Mouse (Mus musculus) thymus, postnatal 14 days (tissue): ENCODE data around the gene Fam89a.

Experiments
- DNase-seq: peaks from one replicate; pipeline ENCODE4 v3.0.0; 2021

Fam89a gene

GRCm38 (mm10) chr8:124751709-124752173 is at the start of gene Fam89a:
Fam89a (minus strand) TSS chr8:124751832.
- peak; percentile 74 for DNase-seq

DNA sequence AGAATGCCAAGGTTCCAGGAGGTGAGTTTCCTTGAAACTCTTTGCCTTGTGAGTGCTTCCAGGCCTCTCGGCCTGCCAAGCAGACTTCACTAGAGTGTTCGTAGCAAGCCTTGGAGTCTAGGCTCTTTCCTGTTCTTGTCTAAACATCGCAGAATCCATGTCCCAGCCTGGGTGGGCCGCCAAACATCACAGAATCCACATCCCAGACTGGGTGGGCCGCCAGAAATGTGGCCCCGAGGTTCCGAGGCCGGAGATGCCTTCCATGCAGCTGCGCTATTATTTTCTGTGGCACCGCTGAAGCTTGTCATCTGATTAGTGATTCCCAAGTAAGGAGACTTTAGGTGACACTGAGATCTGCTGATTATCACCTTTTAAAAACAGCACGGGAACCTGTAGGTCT is 48.9 kb upstream of the Fam89a start:
- no peak for DNase-seq

GRCm38 (mm10) chr8:124795781-124796488 is 44.3 kb upstream of the Fam89a start:
- no peak for DNase-seq

- peak; percentile 55 for DNase-seq
Observed at GRCm38 (mm10) chr8:124794486-124794780, 42.8 kb upstream of the Fam89a start.

- peak; percentile 6 for DNase-seq
Observed at GRCm38 (mm10) chr8:124793661-124794485, 42.2 kb upstream of the Fam89a start.

- peak; percentile 88 for DNase-seq
Observed at GRCm38 (mm10) chr8:124793172-124793651, 41.6 kb upstream of the Fam89a start.

DNA sequence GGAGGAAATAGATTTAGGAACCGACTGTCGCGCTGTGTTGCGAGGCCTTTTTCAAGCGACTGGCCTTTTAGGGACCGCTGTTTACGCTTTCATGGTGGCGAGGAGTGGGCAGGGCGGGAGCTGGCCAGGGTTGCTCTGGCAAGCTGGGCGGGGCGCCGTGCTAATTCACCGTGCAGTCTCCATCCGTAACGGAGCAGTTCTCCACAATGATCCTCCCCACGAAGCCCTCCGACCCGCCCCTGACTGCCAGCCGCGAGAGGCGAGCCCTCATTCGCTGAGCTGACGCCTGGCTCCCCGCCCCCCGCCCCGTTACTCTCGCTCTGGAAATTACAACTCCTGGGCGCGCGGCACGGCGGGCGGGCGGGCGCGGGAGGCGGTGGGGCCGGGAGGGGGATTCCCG is 41.1 kb upstream of the Fam89a start, which contains the start of gene Trim67:
TSS of gene Trim67 (plus strand) at position 385 of the 400 bp plus-strand sequence.
- peak; percentile 36 for DNase-seq

DNA sequence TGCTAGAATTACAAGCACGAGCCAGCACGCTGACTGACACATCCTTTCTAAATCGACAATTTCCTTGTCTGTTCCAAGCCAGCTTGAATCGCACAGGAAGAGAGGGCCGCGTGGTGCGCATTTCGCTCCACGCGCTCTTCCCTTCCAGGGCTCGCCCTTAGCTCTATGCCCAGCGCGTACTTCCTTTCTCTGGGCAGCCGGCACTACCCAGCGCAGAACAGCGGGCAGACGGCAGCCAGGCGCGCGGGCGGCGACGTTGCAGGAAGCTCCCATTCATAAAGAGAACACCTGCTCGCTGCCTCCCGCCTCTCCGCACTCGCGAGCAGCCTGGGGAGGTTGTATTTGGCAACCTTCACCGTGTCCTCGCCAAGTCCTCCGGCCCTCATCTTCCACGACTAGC is 40.6 kb upstream of the Fam89a start:
- DNase-seq: peak; percentile 35

GRCm38 (mm10) chr8:124791751-124792150 is 40.1 kb upstream of the Fam89a start:
- DNase-seq: no peak

DNA sequence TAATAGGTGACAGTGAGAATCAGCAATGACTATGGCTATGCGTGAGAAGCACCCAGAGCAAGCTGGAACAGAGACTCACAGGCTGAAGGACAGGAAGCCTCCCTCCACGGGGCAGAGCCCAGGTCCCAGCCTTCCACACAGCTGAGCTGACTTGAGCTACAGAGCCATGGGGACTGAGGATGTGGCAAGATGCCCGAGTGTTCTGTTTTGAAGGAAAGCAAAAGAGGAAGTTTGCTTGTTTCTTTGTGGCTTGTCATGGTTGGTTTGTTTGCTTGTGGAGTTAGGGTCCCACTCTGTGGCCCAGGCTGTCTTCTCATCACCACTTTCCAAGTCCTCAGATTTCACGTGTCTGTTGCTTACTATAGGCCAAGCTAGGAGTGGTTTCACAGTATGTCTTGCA is 39.0 kb upstream of the Fam89a start:
- DNase-seq: no peak

- DNase-seq: no peak
Observed at GRCm38 (mm10) chr8:124784613-124785012, 33.0 kb upstream of the Fam89a start.

GRCm38 (mm10) chr8:124783228-124783627 is 31.6 kb upstream of the Fam89a start:
- DNase-seq: no peak

- DNase-seq: no peak
Observed at GRCm38 (mm10) chr8:124782431-124782830, 30.8 kb upstream of the Fam89a start.

- DNase-seq: no peak
Observed at GRCm38 (mm10) chr8:124780236-124780635, 28.6 kb upstream of the Fam89a start.

- DNase-seq: peak; percentile 68
Observed at GRCm38 (mm10) chr8:124775695-124776094, 24.1 kb upstream of the Fam89a start.

DNA sequence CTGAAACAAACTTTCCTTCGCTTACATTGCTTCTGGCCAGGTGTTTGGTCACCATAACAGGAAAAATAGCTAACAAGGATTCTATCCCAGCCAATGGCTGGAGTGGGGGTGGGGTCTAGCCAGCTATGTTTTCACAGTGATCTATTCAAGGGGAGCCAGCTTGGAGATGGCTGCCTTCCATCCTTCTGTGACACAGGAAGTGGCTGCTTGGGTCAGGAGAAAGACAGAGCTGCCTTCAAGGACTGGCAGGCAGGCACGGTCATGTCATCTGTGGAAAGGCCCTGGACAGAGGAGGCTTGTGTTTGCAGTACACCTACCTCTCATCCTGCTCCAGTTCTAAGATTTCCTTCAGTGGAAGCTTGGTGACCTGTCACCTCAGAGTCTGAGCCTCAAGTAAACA is 20.8 kb upstream of the Fam89a start:
- no peak for DNase-seq

DNA sequence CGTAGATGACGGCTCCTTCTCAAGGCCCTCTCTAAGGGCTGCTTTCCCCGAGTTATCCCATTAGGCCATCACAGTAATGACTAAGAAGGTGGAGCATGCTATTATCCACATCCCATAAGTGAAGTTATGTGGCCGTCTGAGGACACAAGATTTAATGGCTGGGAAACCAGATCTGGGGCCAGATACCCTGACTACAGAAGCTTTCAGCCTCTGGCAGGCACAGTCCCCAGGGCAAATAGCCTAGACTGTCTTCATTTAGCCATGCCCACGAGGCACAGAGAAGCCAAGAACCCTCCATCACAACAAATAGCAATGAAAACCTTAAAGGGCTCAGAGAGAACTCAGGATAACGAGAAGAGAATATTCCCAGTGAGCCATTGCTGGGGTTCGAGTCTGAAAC is 11.4 kb upstream of the Fam89a start:
- no peak for DNase-seq

DNA sequence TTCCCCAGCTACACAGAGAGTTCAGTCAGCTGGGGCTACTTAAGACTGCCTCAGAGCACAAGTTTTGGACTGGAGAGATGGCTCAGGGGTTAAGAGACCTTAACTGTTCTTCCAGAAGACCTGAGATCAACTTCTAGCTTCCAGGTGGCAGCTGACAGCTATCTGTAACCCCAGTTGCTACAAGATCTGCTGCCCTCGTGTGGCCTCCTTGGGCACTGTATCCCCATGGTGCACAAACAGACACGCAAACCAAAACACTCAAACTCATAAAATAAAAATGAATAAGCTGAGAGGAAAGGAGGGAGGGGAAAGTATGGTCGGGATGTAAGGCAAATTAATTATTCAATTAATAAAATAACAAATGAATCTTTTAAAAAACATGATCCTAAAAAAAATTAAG is 6.9 kb upstream of the Fam89a start:
- DNase-seq: peak; percentile 67

DNA sequence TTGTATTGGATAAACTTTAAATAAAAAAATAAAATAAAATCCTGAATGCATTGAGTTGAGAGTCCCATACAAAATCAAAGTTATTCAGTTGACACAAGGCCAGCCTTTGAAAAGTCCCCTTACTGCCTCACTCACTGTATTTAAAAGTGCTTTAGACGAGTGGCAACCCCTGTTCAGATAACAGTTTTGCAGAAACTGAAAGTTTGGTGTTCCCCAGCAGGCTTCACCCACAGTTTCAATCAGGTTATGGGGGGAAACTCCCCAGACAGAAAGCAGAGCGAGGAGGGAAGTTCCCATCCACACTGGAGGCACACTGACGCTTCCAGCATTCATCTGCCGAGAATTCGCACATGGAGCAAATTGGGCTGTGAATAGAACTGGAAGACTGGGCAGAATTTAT is 5.0 kb upstream of the Fam89a start:
- DNase-seq: no peak

DNA sequence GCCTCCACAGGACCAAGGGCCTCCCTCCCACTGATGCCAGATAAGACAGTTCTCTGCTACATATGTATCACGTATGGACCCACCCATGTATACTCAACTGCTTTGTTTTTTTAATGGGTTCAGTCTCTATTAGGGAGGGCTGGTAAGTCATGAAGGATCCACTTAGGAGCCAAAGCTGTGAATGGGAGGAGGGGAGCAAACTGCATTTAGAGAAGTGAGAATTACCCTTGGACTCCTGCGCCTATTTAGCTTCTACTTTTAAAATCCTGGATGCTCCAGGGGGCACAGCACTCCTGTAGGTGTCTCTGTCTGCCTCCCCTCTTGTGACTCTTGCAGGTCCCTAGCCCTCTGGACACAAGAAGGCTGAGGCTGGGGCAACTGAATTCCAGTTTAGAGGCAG is 4.5 kb upstream of the Fam89a start:
- no peak for DNase-seq

DNA sequence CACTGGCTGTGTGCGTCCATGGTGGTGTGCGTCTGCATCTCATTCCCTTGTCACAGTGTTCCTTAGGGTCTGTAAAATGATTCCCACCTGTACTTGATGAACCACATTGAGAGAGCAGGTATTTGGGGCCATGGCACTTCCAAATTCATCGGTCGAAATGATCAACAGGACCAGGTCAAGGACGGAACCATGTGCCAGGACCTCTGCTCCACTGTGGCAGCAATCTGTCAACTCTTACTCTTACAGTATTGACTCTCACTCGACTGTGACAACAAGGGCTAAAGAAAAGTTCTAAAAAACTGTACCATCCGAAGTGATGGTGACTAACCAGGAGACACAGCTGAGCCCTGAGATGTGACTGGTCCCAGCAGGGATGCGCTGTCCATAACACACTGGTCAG is 3.8 kb upstream of the Fam89a start:
- DNase-seq: no peak

- DNase-seq: no peak
Observed at GRCm38 (mm10) chr8:124754792-124755190, 3.2 kb upstream of the Fam89a start.

DNA sequence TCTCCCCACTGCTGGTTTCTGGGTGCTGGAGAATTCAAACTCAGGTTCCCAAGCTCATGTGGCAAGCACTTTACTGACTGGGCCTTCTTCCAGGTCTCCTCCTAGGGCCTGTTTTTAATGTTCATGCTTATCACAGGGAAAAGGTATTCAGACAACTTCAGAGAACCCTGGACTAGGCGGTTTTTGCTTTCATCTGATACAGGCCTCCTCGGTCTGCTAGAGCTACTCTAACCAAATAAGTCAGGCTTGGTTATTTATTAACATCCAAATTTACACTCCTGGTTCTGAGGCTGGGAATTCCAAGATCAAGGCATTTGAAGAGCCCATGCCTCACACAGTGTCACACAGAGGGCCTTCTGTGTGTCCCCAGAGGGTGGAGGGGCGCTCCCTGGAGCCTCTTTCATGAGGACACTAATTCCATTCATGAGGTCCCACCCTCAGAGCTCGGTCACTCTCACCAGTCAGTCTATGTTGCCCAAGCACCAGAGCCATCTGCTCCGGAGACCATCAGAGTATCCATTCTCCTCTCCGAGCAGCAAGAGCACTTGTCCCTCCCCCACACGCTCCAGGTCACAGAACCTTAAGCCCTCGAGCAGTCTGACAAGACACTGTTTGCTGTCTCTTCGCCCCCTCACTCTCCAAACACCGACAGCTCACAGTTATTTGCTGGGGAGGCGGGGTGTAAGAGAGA is 2.6 kb upstream of the Fam89a start:
- DNase-seq: no peak
